Mouse (Mus musculus) thymus, postnatal 0 days (tissue): ENCODE results near the gene Serinc2. TPM values are rescaled to one million over a fixed set of nuclear protein-coding genes. Genes with fewer than 3 reads are reported as not detected.

Experiments
- DNase-seq: peaks from one replicate; pipeline ENCODE4 v3.0.0-alpha.2; 2015; ENCODE audit warnings: low spot score
- polyA plus RNA-seq: library from polyadenylated mRNA; unstranded; fragments of >200 nt; fragmentation: Nextera tagmentation; extraction: Ambion mirVana; gene quantifications from 2 replicates; pipeline ENCODE4 v1.2.1, GENCODE M21; 2015

Serinc2 gene
- polyA plus RNA-seq, result 8.3 and 9.4 TPM in 2 replicates

- no peak for DNase-seq
These were observed at the start of gene Serinc2 for GRCm38 (mm10) chr4:130279105-130279504. Serinc2 (minus strand) TSS chr4:130279205.

GRCm38 (mm10) chr4:130327366-130327765 is 48.4 kb upstream of the Serinc2 start:
- no peak for DNase-seq

- DNase-seq, result no peak
These were observed 46.4 kb upstream of the Serinc2 start for GRCm38 (mm10) chr4:130325446-130325845.

GRCm38 (mm10) chr4:130323607-130324006 is 44.6 kb upstream of the Serinc2 start:
- DNase-seq, result no peak

- no peak for DNase-seq
These were observed 44.2 kb upstream of the Serinc2 start for GRCm38 (mm10) chr4:130323165-130323564.

- DNase-seq, result no peak
These were observed 43.6 kb upstream of the Serinc2 start for GRCm38 (mm10) chr4:130322567-130322966.

- DNase-seq, result no peak
These were observed 42.6 kb upstream of the Serinc2 start for GRCm38 (mm10) chr4:130321640-130322039.

- DNase-seq, result no peak
These were observed 40.6 kb upstream of the Serinc2 start for GRCm38 (mm10) chr4:130319564-130319963.

- no peak for DNase-seq
These were observed 39.1 kb upstream of the Serinc2 start for GRCm38 (mm10) chr4:130318122-130318521.

GRCm38 (mm10) chr4:130316691-130317090 is 37.7 kb upstream of the Serinc2 start:
- DNase-seq, result no peak

- no peak for DNase-seq
These were observed 36.9 kb upstream of the Serinc2 start for GRCm38 (mm10) chr4:130315771-130316527.

- DNase-seq, result no peak
These were observed 34.5 kb upstream of the Serinc2 start for GRCm38 (mm10) chr4:130313552-130313951.

GRCm38 (mm10) chr4:130312526-130312925 is 33.5 kb upstream of the Serinc2 start:
- DNase-seq, result no peak

GRCm38 (mm10) chr4:130309254-130309653 is 30.2 kb upstream of the Serinc2 start:
- DNase-seq, result no peak

- no peak for DNase-seq
These were observed 29.5 kb upstream of the Serinc2 start, which contains the start of the genes Fabp3 and Gm10570 for GRCm38 (mm10) chr4:130308231-130309081. Fabp3 (plus strand) TSS chr4:130308595. Gm10570 (minus strand) TSS chr4:130308674.

GRCm38 (mm10) chr4:130307851-130308230 is 28.8 kb upstream of the Serinc2 start:
- DNase-seq, result no peak

GRCm38 (mm10) chr4:130306796-130307630 is 28.0 kb upstream of the Serinc2 start:
- DNase-seq, result no peak

- DNase-seq, result no peak
These were observed 25.7 kb upstream of the Serinc2 start for GRCm38 (mm10) chr4:130304746-130305145.

GRCm38 (mm10) chr4:130302285-130302870 is 23.4 kb upstream of the Serinc2 start:
- no peak for DNase-seq

- no peak for DNase-seq
These were observed 20.6 kb upstream of the Serinc2 start for GRCm38 (mm10) chr4:130299629-130300018.
